Mouse (Mus musculus) midbrain, embryonic 10.5 days (tissue): ENCODE results near the gene Gm266. TPM values are rescaled to one million over a fixed set of nuclear protein-coding genes. Genes with fewer than 3 reads are reported as not detected.

Source experiments
- DNase-seq: peaks from one replicate; pipeline ENCODE4 v3.0.0-alpha.2; 2017; ENCODE audit warnings: low spot score
- H3K27ac ChIP-seq: fragments of 300-500 bp; sonication (generic); replicated peaks from 2 replicates; pipeline ENCODE4 v1.5.1; 2016; ENCODE audit warnings: mild to moderate bottlenecking
- H3K27me3 ChIP-seq: fragments of 300-500 bp; sonication (generic); 2 replicates; pipeline ENCODE4 v1.6.1; 2016; ENCODE audit warnings: low read depth, mild to moderate bottlenecking; ENCODE audit not compliant: poor library complexity, severe bottlenecking
- H3K36me3 ChIP-seq: fragments of 300-500 bp; sonication (generic); 2 replicates; pipeline ENCODE4 v1.6.1; 2016; ENCODE audit warnings: mild to moderate bottlenecking, moderate library complexity
- H3K4me1 ChIP-seq: fragments of 300-500 bp; sonication (generic); 2 replicates; pipeline ENCODE4 v1.6.1; 2016
- H3K4me3 ChIP-seq: fragments of 300-500 bp; sonication (generic); 2 replicates; pipeline ENCODE4 v1.5.1; 2016; ENCODE audit warnings: mild to moderate bottlenecking, moderate library complexity
- H3K9me3 ChIP-seq: fragments of 300-500 bp; sonication (generic); replicated peaks from 2 replicates; pipeline ENCODE4 v1.6.1; 2016; ENCODE audit warnings: mild to moderate bottlenecking
- whole genome bisulfite sequencing: fragments of 180-500 bp; shearing (Covaris S2); methylation state at CpG from one replicate; pipeline ENCODE4 v1.1.7; 2016; 5-methylcytosine and 5-hydroxymethylcytosine counted together
- polyA plus RNA-seq: library from polyadenylated mRNA; unstranded; fragments of >200 nt; fragmentation: Nextera tagmentation; extraction: Ambion mirVana; gene quantifications from 2 replicates; pipeline ENCODE4 v1.2.1, GENCODE M21; 2016

The Gm266 gene
- polyA plus RNA-seq, 1 experiment from 2014 or later = 10.4 TPM

GRCm38 (mm10) chr12:111466369-111466768, 19.3 kb downstream of the Gm266 start:
- H3K9me3 ChIP-seq = no peaks in the 10 kb centered on the region
- H3K36me3 ChIP-seq = no peaks in the 10 kb centered on the region
- WGBS = 89% methylated on average over 3 of the region's 3 CpGs
- no peak for DNase-seq
- H3K27ac ChIP-seq = no peak overlapping the region
- H3K4me3 ChIP-seq = no peak overlapping the region
- peaks cover 6% of the 10 kb centered on the region for H3K4me1 ChIP-seq
- H3K27me3 ChIP-seq = peaks cover 22% of the 10 kb centered on the region

GRCm38 (mm10) chr12:111463570-111463969, 22.1 kb downstream of the Gm266 start:
- Histone ChIP-seq H3K4me3 (no peak overlapping the region), H3K9me3 (no peaks in the 10 kb centered on the region), H3K27ac (no peak overlapping the region), H3K36me3 (no peaks in the 10 kb centered on the region), H3K4me1 (peaks cover 3% of the 10 kb centered on the region; the same call in 1 of the 2 replicates), H3K27me3 (peaks cover 24% of the 10 kb centered on the region)
- DNase-seq = no peak
- 90% methylated on average over 7 of the region's 7 CpGs for WGBS

DNA sequence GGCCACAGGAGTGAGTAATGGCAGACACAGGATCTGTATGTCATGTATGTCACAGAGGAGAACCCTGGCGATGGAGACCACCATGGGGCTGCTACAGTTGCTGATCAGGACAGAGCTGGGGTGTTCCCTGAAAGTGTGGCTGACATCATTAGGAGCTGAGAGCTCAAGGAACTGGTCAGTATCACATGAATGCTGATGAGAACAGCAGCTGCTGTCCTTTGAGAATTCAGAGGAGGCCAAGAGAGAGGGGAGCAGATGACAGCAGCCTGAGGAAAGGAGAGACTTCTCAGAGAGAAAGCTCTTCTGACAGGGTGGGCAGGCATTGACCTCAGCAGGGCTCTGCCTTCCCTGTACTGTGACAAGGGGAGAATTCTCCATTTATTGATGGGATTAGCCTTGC, 27.9 kb downstream of the Gm266 start:
- H3K9me3 ChIP-seq = no peaks in the 10 kb centered on the region
- H3K4me1 ChIP-seq = no peaks in the 10 kb centered on the region
- no peak for DNase-seq
- H3K27ac ChIP-seq = no peak overlapping the region
- no peaks in the 10 kb centered on the region for H3K36me3 ChIP-seq
- no peak overlapping the region for H3K4me3 ChIP-seq
- peaks cover 72% of the 10 kb centered on the region for H3K27me3 ChIP-seq
- WGBS = 85% methylated on average over 1 of the region's 1 CpGs

GRCm38 (mm10) chr12:111455860-111456259, 29.8 kb downstream of the Gm266 start:
- peaks cover 89% of the 10 kb centered on the region for H3K27me3 ChIP-seq

GRCm38 (mm10) chr12:111455311-111455846, 30.2 kb downstream of the Gm266 start:
- WGBS = 72% methylated on average over 12 of the region's 12 CpGs
- peaks cover 93% of the 10 kb centered on the region for H3K27me3 ChIP-seq

More at GRCm38 (mm10) chr12:111455860-111456259, 29.8 kb downstream of the Gm266 start:
- DNase-seq = no peak
- 66% methylated on average over 8 of the region's 8 CpGs for WGBS
- H3K4me3 ChIP-seq = no peak overlapping the region
- H3K9me3 ChIP-seq = no peaks in the 10 kb centered on the region
- no peaks in the 10 kb centered on the region for H3K36me3 ChIP-seq
- H3K27ac ChIP-seq = no peak overlapping the region
- no peaks in the 10 kb centered on the region; the same call in 1 of the 2 replicates for H3K4me1 ChIP-seq

DNA sequence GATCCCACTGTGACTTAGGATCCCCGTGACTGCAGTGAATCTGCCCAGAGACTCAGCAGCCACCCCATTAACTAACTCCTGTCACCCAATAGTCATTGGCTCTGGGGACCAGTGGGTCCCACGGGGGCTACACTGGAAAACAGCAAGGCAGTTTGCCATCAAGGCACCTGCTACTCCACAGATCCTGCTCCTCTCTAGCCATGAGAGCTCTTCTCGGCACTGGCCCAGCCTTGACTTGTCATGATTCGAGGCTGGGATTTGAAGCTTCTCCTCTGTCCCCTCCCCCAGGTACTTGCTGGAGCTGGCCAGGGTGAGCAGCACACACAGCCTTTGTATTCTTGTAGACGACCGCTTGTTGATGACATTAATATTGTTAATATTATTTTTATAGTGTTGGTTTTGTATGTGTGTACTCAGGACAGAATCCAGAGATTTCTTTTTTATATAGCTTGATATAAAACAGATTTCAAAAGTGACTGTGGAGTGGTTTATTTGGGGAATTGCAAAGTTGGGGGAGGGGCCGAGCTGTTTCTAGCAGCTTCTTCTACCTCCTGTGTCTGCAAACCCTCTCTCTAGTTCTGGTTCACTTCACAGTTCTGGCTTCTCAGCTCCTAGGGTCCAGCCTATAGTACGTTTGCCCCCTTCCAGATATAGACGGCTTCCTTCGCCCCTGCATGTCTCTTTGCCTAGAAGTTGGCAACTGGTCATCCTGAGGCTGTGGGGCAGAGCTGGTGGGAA, 30.9 kb downstream of the Gm266 start:
- DNase-seq = no peak
- H3K27me3 ChIP-seq = peaks cover 93% of the 10 kb centered on the region

More at GRCm38 (mm10) chr12:111455311-111455846, 30.2 kb downstream of the Gm266 start:
- DNase-seq = no peak
- no peaks in the 10 kb centered on the region for H3K9me3 ChIP-seq
- H3K36me3 ChIP-seq = no peaks in the 10 kb centered on the region
- no peak overlapping the region for H3K4me3 ChIP-seq
- H3K27ac ChIP-seq = no peak overlapping the region
- peaks cover 3% of the 10 kb centered on the region; the same call in 1 of the 2 replicates for H3K4me1 ChIP-seq

DNA sequence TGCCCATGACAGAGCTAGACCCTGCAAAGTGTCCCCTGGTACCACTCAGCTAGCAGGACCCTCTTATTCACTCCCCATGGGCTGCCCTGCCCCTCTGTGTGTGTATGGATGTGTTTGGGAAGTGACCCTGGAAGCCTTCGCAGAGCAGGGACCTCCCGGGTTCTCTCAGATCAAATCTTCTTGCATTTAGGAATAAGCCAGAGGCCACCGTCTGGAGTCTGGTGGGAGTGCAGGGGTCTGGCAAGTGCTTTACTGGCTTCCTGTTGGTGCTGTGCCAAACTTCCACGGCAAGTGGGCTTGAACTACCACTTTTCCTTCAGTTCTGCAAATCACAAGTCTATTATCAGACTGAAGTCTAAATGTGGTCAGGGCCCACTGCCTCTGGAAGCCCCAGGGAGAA, 31.6 kb downstream of the Gm266 start:
- Histone ChIP-seq H3K27me3 (peaks cover 97% of the 10 kb centered on the region), H3K4me1 (peaks cover 15% of the 10 kb centered on the region), H3K27ac (no peak overlapping the region), H3K9me3 (no peaks in the 10 kb centered on the region), H3K4me3 (no peak overlapping the region), H3K36me3 (no peaks in the 10 kb centered on the region)
- WGBS = 48% methylated on average over 4 of the region's 4 CpGs
- no peak for DNase-seq

More for the DNA sequence above, 30.9 kb downstream of the Gm266 start:
- 69% methylated on average over 10 of the region's 10 CpGs for WGBS
- no peak overlapping the region for H3K27ac ChIP-seq
- peaks cover 8% of the 10 kb centered on the region; the same call in 1 of the 2 replicates for H3K4me1 ChIP-seq
- no peaks in the 10 kb centered on the region for H3K36me3 ChIP-seq
- H3K9me3 ChIP-seq = no peaks in the 10 kb centered on the region
- no peak overlapping the region for H3K4me3 ChIP-seq

DNA sequence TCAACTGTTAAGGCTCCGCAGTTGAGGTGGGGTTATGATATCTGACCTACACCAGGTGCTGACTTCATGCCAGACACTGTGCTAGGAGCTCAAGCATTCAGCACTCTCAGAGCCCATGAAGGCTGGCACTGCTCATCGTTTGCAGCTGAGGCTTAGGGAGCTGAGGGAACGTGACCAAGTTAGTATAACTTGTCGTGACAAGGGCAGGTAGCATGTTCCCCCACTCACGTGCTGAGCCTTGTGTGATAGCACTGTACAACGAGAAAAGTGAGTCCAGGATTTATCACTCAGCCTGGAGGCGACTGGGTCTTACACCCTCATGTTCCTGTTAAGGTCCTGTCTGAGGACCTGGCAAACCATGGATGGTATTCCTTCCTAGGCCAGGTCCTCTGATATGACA, 34.1 kb downstream of the Gm266 start:
- no peaks in the 10 kb centered on the region for H3K9me3 ChIP-seq
- no peak overlapping the region for H3K4me3 ChIP-seq
- H3K27ac ChIP-seq = no peak overlapping the region
- no peaks in the 10 kb centered on the region for H3K36me3 ChIP-seq
- WGBS = 80% methylated on average over 7 of the region's 7 CpGs
- peaks cover 38% of the 10 kb centered on the region for H3K4me1 ChIP-seq
- DNase-seq = no peak
- peaks cover 97% of the 10 kb centered on the region for H3K27me3 ChIP-seq

DNA sequence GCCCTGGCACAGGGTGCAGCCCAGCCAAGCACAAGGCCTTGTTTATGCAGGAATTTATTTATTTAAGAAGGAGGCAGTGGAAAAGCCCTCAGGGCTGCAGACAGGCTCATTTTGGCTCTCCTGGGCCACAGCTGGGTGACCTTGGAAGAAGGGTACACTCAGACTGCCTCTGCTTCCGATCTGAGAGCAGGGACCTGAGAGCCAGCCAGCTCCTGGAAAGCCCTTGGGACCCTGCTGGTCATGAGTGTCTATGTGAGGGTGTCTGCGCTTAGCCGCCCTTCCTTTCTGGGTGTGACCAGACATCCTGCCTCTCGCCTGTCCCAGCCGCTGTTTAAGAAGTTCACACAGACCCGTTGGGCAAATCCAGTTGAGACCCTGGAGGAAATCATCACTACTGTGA, 35.3 kb downstream of the Gm266 start:
- no peaks in the 10 kb centered on the region for H3K9me3 ChIP-seq
- H3K4me1 ChIP-seq = peaks cover 50% of the 10 kb centered on the region
- DNase-seq = no peak
- H3K36me3 ChIP-seq = no peaks in the 10 kb centered on the region
- no peak overlapping the region for H3K27ac ChIP-seq
- 45% methylated on average over 6 of the region's 6 CpGs for WGBS
- H3K4me3 ChIP-seq = no peak overlapping the region
- H3K27me3 ChIP-seq = peaks cover 99% of the 10 kb centered on the region

GRCm38 (mm10) chr12:111448931-111449705, 36.5 kb downstream of the Gm266 start:
- no peak overlapping the region for H3K27ac ChIP-seq
- no peak for DNase-seq
- WGBS = 17% methylated on average over 14 of the region's 14 CpGs
- peaks cover 58% of the 10 kb centered on the region for H3K4me1 ChIP-seq
- H3K36me3 ChIP-seq = no peaks in the 10 kb centered on the region
- peaks cover 99% of the 10 kb centered on the region for H3K27me3 ChIP-seq
- no peak overlapping the region for H3K4me3 ChIP-seq
- H3K9me3 ChIP-seq = no peaks in the 10 kb centered on the region

DNA sequence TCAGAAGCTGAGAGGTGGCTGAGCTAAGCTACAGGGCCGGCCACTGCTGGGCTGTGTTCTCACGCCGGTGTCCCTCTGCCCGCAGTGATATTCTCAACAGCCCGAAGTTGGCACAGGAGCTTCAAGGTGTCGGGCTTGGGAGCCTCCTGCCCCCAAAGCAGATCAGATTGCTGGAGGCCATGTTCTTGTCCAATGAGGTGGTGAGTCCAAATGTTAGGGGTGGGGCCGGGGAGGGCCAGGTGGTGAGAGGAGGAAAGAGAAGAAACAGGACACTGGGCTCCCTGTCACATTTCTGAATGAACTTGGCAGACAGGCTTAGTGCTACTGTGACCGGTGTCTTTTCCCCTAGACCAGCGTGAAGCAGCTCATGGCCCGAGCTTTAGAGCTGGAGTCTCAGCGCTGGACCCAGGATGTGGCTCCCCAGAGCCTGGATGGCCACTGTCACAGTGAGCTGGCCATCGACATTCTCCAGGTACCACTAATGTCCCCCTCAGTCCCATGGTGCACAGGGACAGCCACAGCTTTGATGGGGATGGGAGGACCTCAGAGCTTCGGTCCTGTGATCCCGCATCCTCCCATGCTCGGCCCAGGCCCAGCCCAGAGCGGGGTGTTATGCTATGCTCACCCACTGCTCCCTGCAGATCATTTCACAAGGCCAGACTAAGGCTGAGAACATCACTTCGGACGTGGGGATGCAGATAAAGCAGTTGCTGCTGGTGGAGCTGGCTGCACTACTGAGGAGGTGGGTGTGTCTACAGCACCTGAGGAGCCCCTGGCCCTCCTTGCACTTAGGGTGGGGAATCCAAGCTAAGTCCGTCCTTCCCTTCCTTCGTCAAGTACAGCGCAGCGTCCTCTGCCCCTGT, 37.5 kb downstream of the Gm266 start:
- DNase-seq = no peak
- WGBS = 13% methylated on average over 22 of the region's 22 CpGs
- Histone ChIP-seq H3K27ac (no peak overlapping the region), H3K9me3 (no peaks in the 10 kb centered on the region), H3K4me3 (no peak overlapping the region; the same call in 1 of the 2 replicates), H3K36me3 (no peaks in the 10 kb centered on the region), H3K27me3 (peaks cover 99% of the 10 kb centered on the region), H3K4me1 (peaks cover 66% of the 10 kb centered on the region)

DNA sequence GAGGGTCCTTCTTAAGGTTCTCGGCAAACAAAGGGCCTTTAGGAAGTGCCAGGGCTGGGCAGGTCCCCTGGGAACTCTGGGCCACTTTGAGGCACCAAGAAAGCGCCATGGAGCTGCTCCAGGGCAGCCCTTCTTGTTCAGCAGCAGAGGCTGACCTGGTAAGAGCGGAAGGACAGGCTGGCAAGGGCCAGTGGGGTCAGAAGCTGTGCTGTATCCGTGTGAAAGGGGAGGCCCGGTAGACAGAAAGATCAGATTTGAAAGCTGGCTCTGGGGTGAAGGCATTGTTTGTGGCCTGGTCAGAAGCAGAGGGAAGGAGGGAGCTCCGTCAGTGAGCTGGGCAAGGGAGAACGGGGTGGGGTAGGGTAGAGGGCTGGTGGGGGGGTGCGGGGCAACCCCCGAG, 38.3 kb downstream of the Gm266 start:
- WGBS = 9% methylated on average over 9 of the region's 9 CpGs
- no peaks in the 10 kb centered on the region for H3K36me3 ChIP-seq
- peaks cover 100% of the 10 kb centered on the region for H3K27me3 ChIP-seq
- H3K4me1 ChIP-seq = peaks cover 74% of the 10 kb centered on the region
- H3K4me3 ChIP-seq = no peak overlapping the region; the same call in 1 of the 2 replicates
- H3K27ac ChIP-seq = no peak overlapping the region
- no peaks in the 10 kb centered on the region for H3K9me3 ChIP-seq
- no peak for DNase-seq
